Mouse (Mus musculus) cerebellum, adult 9-10 months (tissue): ENCODE measurements around the gene 1700020N01Rik.

Experiments used
- DNase-seq: peaks from one replicate; pipeline ENCODE4 v3.0.0; 2022

The 1700020N01Rik gene

GRCm38 (mm10) chr10:21592896-21593380 lies at the start of gene 1700020N01Rik:
Gene 1700020N01Rik, plus strand, starts transcription at chr10:21593145.
- DNase-seq: no peak

- DNase-seq: no peak
Measured at GRCm38 (mm10) chr10:21543576-21544278, 49.2 kb upstream of the 1700020N01Rik start.

GRCm38 (mm10) chr10:21544721-21545120 lies 48.2 kb upstream of the 1700020N01Rik start:
- no peak for DNase-seq

- DNase-seq: no peak
Measured at GRCm38 (mm10) chr10:21545446-21545845, 47.5 kb upstream of the 1700020N01Rik start.

- DNase-seq: no peak
Measured at GRCm38 (mm10) chr10:21548871-21549505, 44.0 kb upstream of the 1700020N01Rik start.

GRCm38 (mm10) chr10:21552967-21553682 lies 39.8 kb upstream of the 1700020N01Rik start:
- no peak for DNase-seq

GRCm38 (mm10) chr10:21553683-21554035 lies 39.3 kb upstream of the 1700020N01Rik start:
- DNase-seq: no peak

GRCm38 (mm10) chr10:21554896-21555580 lies 37.9 kb upstream of the 1700020N01Rik start:
- no peak for DNase-seq

GRCm38 (mm10) chr10:21559769-21560168 lies 33.2 kb upstream of the 1700020N01Rik start:
- no peak for DNase-seq

- no peak for DNase-seq
Measured at GRCm38 (mm10) chr10:21561181-21561580, 31.8 kb upstream of the 1700020N01Rik start.

GRCm38 (mm10) chr10:21563446-21563845 lies 29.5 kb upstream of the 1700020N01Rik start:
- DNase-seq: no peak

GRCm38 (mm10) chr10:21564189-21564588 lies 28.8 kb upstream of the 1700020N01Rik start:
- DNase-seq: no peak

- DNase-seq: no peak
Measured at GRCm38 (mm10) chr10:21566074-21566473, 26.9 kb upstream of the 1700020N01Rik start.

GRCm38 (mm10) chr10:21571615-21572014 lies 21.3 kb upstream of the 1700020N01Rik start:
- DNase-seq: no peak

GRCm38 (mm10) chr10:21573713-21574112 lies 19.2 kb upstream of the 1700020N01Rik start:
- no peak for DNase-seq

GRCm38 (mm10) chr10:21575806-21576378 lies 17.1 kb upstream of the 1700020N01Rik start:
- DNase-seq: no peak

- DNase-seq: no peak
Measured at GRCm38 (mm10) chr10:21577798-21578197, 15.1 kb upstream of the 1700020N01Rik start.

GRCm38 (mm10) chr10:21581546-21581945 lies 11.4 kb upstream of the 1700020N01Rik start:
- DNase-seq: no peak

- DNase-seq: no peak
Measured at GRCm38 (mm10) chr10:21587041-21587440, 5.9 kb upstream of the 1700020N01Rik start.

- peak; percentile 7 for DNase-seq
Measured at GRCm38 (mm10) chr10:21588007-21588852, 4.7 kb upstream of the 1700020N01Rik start.

GRCm38 (mm10) chr10:21600931-21601330 lies 8.0 kb downstream of the 1700020N01Rik start:
- peak; percentile 81 for DNase-seq

- no peak for DNase-seq
Measured at GRCm38 (mm10) chr10:21604476-21604875, 11.5 kb downstream of the 1700020N01Rik start.
